Mouse (Mus musculus) G1E (cell line): ENCODE results near the gene Tmem231. TPM values are rescaled to one million over a fixed set of nuclear protein-coding genes. Genes with fewer than 3 reads are reported as not detected.

Source experiments
- ATAC-seq: 2 replicates; pipeline ENCODE4 v1.8.0; 2016; ENCODE audit warnings: mild to moderate bottlenecking; ENCODE audit not compliant: insufficient number of reproducible peaks, poor library complexity, low FRiP score, severe bottlenecking; ENCODE audit errors: extremely low read depth
- DNase-seq: peaks from one replicate; pipeline ENCODE4 v3.0.0; 2012; ENCODE audit warnings: low spot score
- H3K27me3 ChIP-seq: 2 replicates; pipeline ENCODE4 v1.6.1; 2012; ENCODE audit warnings: mild to moderate bottlenecking, low read length, inconsistent platforms; ENCODE audit not compliant: insufficient read depth
- H3K36me3 ChIP-seq: replicated peaks from 2 replicates; pipeline ENCODE3; 2012; ENCODE audit warnings: mild to moderate bottlenecking, inconsistent platforms
- H3K4me1 ChIP-seq: 2 replicates; pipeline ENCODE4 v1.6.1; 2012; ENCODE audit warnings: low read depth, low read length, inconsistent platforms, mixed read lengths; ENCODE audit not compliant: insufficient read depth
- H3K4me3 ChIP-seq: 2 replicates; pipeline ENCODE4 v1.5.1; 2012; ENCODE audit warnings: low read depth, mild to moderate bottlenecking, inconsistent platforms, low read length, moderate library complexity, mixed read lengths
- H3K9me3 ChIP-seq: replicated peaks from 2 replicates; pipeline ENCODE4 v1.6.1; 2012; ENCODE audit warnings: inconsistent platforms
- CTCF ChIP-seq: IDR thresholded peaks from 2 replicates; pipeline ENCODE4 v1.5.1; 2012; ENCODE audit warnings: low read depth, low read length, inconsistent platforms, mixed read lengths
- GATA1 ChIP-seq: IDR thresholded peaks from 2 replicates; pipeline ENCODE4 v1.6.1; 2012; ENCODE audit warnings: borderline replicate concordance, low read length, inconsistent platforms, mixed read lengths
- GATA2 ChIP-seq: IDR thresholded peaks from 2 replicates; pipeline ENCODE4 v1.6.1; 2012; ENCODE audit warnings: low read depth, low read length, inconsistent platforms, borderline replicate concordance
- POLR2AphosphoS5 ChIP-seq: IDR thresholded peaks from 2 replicates; pipeline ENCODE4 v1.6.1; 2012; ENCODE audit warnings: low read depth, low read length, inconsistent platforms; ENCODE audit not compliant: insufficient replicate concordance
- TAL1 ChIP-seq: conservative IDR thresholded peaks from 2 replicates; pipeline ENCODE4 v1.6.1; 2012; ENCODE audit warnings: low read depth, low read length, inconsistent platforms, mixed read lengths
- polyA plus RNA-seq: library from polyadenylated mRNA; stranded (reverse); fragments of >175 nt; gene quantifications from 2 replicates; pipeline ENCODE4 v1.2.3, GENCODE M21; 2012
- total RNA-seq, 2 experiments: library from RNA; stranded (forward) in 1 of 2; stranded (reverse) in 1 of 2; fragments of 200-1000 nt in 1 of 2; fragments of >200 nt in 1 of 2; fragmentation: Nextera tagmentation in 1 of 2; gene quantifications; 2 replicates each; pipeline ENCODE4 v1.2.3; 2014 to 2017

Tmem231 gene
- total and polyA plus RNA-seq, 3 experiments = 8.8 to 15.2 (median 8.9) TPM

DNA sequence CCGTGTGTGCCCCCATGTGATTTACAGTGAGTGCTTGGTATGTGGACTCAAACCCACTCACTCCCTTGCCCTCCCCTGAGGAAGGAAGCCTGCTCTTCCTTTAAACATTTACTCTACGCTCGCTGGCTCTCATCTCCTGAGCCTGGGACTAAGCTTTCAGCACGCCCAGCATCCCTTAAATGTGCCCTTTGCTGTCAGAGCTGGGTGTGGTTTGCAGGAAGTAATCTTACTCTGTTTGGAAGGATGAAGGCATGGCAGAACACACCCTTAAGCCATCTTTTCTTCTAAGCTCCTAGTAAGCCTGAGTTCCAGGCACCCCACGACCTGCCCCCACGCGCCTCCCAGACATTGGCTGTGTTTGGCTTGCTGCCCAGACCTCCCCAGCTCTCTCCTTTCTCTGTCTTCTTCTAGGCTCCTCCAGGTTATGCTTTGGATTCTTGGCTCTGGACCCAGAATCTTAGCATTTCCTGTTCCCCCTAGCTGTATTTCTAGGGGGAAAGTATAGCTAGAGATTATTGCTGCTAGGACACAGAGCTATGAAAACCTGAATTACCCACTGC is 45.5 kb downstream of the Tmem231 start:
- peaks cover 5% of the 10 kb centered on the region for H3K9me3 ChIP-seq
- no peak for ATAC-seq
- peaks cover 6% of the 10 kb centered on the region; the same call in 1 of the 2 replicates for H3K4me1 ChIP-seq
- H3K4me3 ChIP-seq = no peak overlapping the region
- TF ChIP-seq GATA2 (no peak), TAL1 (no peak), GATA1 (no peak), CTCF (no peak), POLR2AphosphoS5 (no peak)
- peaks cover 10% of the 10 kb centered on the region; the same call in 1 of the 2 replicates for H3K27me3 ChIP-seq
- no peak for DNase-seq
- no peaks in the 10 kb centered on the region for H3K36me3 ChIP-seq

DNA sequence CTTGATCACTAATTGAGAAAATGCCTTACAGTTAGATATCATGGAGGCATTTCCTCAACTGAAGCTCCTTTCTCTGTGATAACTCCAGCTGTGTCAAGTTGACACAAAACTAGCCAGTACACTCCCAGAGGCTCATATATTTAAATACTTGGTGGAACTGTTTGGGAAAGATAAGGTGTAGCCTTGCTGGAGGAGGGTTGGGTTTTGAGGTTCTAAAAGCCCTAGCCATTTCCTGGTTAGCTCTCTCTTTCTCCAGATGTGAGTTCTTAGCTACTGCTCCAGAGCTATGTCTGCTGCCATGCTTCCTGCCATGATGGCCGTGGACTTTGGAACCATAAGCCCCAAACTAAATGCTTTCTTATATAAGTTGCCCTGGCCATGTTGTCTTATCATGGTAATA is 46.2 kb downstream of the Tmem231 start:
- no peak for DNase-seq
- H3K4me3 ChIP-seq = no peak overlapping the region

DNA sequence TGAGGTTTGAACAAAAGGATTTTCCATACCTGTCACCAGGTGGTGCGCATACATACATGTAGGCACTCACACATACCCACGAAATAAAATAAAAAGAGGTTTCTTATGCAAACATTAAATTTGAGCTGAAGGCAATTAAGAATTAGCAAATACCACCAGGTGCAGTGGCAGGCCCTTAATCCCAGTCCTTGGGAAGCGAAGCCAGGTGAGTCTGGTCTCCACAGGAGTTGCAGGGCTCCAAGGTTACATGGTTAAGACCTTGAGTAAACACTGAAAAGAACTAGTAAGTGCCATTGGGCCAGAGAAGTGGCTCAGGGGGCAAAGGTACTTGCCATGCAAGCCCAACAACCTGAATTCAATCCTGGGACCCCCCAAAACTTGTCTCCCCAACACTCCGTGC is 50.1 kb downstream of the Tmem231 start:
- Histone ChIP-seq H3K4me1 (peaks cover 6% of the 10 kb centered on the region; the same call in 1 of the 2 replicates), H3K36me3 (no peaks in the 10 kb centered on the region), H3K4me3 (no peak overlapping the region), H3K27me3 (no peaks in the 10 kb centered on the region), H3K9me3 (no peaks in the 10 kb centered on the region)
- no peak for DNase-seq
- no peak for ATAC-seq
- TF ChIP-seq POLR2AphosphoS5 = no peak
- TF ChIP-seq TAL1 = no peak
- no peak for TF ChIP-seq GATA2
- no peak for TF ChIP-seq GATA1
- TF ChIP-seq CTCF = no peak

More for the DNA sequence above, 46.2 kb downstream of the Tmem231 start:
- Histone ChIP-seq H3K4me1 (peaks cover 6% of the 10 kb centered on the region; the same call in 1 of the 2 replicates), H3K36me3 (no peaks in the 10 kb centered on the region), H3K27me3 (peaks cover 10% of the 10 kb centered on the region; the same call in 1 of the 2 replicates), H3K9me3 (peaks cover 5% of the 10 kb centered on the region)
- TF ChIP-seq TAL1 = no peak
- no peak for TF ChIP-seq GATA2
- TF ChIP-seq POLR2AphosphoS5 = no peak
- no peak for TF ChIP-seq GATA1
- no peak for TF ChIP-seq CTCF
- peak; percentile 28 for ATAC-seq

DNA sequence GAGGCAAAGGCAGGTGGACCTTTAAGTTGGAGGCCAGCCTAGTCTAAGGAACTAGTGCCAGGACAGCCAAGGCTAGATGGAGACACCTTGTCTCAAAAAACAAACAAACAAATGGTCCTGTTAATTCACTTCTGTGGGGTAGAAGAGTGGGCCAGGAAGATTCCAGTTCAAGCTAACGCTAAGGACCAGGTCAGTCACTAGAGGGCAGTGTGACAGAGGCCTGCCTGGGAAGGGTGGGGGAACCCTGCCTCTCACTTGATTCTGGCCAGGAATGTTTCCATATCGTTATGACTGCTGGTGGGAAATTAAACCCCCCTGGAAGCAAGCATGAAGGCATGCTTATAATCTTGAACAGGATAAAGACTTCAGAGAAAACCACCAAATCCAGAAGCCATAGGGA is 52.1 kb downstream of the Tmem231 start:
- H3K4me3 ChIP-seq = no peak overlapping the region
- peaks cover 5% of the 10 kb centered on the region for H3K4me1 ChIP-seq
- no peak for ATAC-seq
- DNase-seq = peak; percentile 38
- no peaks in the 10 kb centered on the region for H3K27me3 ChIP-seq
- H3K9me3 ChIP-seq = no peaks in the 10 kb centered on the region
- TF ChIP-seq GATA1 = no peak
- TF ChIP-seq GATA2 = no peak
- TF ChIP-seq CTCF = peak; percentile 72
- no peaks in the 10 kb centered on the region for H3K36me3 ChIP-seq

DNA sequence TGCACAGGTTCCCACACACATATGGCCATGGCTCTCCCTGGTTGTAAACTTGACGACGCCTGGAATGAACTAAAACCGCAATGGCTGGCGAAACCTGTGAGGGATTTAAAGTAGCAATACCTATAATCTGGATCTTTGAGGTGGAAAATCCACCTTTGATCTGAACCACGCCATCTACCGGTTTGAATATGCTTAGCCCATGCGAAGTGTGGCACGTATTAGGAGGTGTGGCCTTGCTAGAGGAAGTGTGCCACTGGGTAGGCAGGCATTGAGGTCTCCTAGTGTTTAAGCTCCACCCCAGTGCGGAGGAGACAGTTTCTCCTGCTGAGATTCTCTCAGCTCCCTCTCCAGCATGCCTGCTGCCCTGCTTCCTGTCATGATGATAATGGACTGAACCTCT is 56.0 kb downstream of the Tmem231 start:
- Histone ChIP-seq H3K4me1 (peaks cover 20% of the 10 kb centered on the region), H3K36me3 (peaks cover 8% of the 10 kb centered on the region), H3K9me3 (no peaks in the 10 kb centered on the region), H3K27me3 (no peaks in the 10 kb centered on the region), H3K4me3 (no peak overlapping the region)
- no peak for TF ChIP-seq GATA2
- no peak for TF ChIP-seq POLR2AphosphoS5
- TF ChIP-seq CTCF = no peak
- TF ChIP-seq GATA1 = no peak
- TF ChIP-seq TAL1 = no peak
- DNase-seq (no peak), ATAC-seq (no peak)

DNA sequence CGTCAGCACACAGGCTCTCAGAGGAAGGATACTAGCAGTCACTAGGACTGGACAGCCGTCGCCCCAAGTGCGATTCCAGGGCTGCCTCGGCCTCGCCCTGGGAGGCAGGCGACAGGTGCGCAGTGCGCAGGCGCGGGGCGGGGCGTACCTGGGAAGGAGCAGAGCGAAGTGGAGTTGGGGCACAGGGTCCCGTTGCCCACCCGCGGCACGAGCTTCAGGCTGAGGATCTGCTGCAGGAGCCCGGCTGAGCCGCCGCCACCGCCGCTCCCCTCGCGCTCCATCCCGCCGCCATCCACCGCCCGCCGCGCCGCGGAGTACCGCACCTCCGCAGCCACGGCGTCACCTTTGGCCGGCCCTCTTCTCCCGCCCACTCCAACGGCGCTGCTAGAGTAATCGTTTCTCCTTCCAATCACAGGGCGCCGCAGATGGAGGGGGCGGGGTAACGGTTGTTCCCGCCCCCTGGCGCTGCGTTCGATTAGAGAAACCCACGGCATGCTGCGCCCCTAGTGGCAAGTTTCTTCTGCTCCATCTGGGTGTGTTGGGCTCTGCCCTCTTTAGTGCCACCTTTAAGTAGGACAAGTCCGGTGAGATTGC is 57.2 kb downstream of the Tmem231 start, which contains the start of gene Tmem170:
TSS of gene Tmem170 (minus strand) at position 396 of the 594 bp plus-strand sequence.
- Histone ChIP-seq H3K27me3 (no peaks in the 10 kb centered on the region), H3K4me3 (peak within 1 kb of the TSS; percentile 88), H3K36me3 (peaks cover 15% of the 10 kb centered on the region), H3K4me1 (peaks cover 23% of the 10 kb centered on the region), H3K9me3 (no peaks in the 10 kb centered on the region)
- ATAC-seq = peak; percentile 98
- TF ChIP-seq POLR2AphosphoS5 (no peak), GATA1 (no peak), TAL1 (no peak), CTCF (peak; percentile 68)
- DNase-seq = peak; percentile 94
